Mouse (Mus musculus) CD4-positive, CD25-positive, alpha-beta regulatory T cell, adult 2 months (primary cell): ENCODE results near the gene Atp5k.

Source experiments
- DNase-seq: peaks from one replicate; pipeline ENCODE4 v3.0.0-alpha.2; 2012; ENCODE audit warnings: low read depth, low spot score

The Atp5k gene

DNA sequence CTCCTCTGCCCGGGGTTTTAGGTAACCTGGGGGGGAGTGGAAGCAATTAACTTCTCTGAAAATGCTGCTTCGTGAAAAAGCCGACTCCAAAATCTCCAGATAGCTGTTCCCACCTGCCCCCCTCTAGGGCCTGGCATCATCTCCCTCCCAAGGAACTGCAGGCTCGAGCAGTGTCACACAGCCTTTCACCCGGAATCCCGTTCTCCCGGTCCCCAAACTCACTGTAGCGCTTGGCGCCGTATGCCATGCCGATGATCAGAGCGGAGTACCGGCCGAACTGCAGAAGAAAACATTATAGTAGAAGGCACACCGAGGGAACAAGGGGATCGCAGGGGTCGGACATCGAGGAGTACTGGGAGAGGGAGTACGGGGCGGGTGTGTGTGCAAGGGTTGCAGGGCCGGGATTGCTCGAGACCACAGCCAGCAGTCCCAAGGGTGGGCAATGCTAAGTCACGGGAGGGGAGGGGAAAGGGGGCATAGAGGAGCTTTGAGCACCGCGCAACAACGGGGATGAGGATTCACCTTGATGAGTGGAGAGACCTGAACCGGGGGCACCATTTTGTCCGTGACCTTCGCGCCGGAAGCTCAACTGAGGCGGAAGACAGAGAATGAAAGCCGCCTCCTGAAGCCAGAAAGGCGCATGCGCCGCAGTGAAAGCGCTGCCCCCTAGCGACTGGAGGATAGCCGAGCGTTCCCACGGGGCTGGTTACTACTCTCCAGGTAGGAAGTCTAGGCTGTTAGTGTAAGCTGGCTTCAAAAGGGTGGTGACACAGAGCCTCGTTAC is at the start of gene Atp5k:
Atp5k (minus strand) TSS at position 645 of the 784 bp plus-strand sequence.
- DNase-seq, result peak; percentile 96

DNA sequence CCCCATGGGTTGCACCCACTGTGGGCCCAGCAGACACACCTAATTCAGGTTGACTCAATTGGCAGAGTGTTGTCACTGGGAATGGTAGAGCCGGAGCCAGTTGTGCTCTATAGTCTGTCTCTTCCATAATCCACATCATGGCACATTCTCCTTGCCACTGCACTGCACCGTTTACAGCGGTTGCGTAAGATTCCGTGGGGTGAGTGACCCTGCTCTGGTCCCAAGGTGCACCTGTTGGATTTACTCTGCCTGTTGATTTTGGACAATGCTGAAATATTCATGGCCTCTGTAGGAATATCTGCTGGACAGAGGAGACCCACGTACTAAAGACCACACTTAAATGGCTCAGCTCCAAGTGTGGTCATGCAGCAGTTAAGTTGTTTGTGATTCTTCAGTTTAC is 48.8 kb upstream of the Atp5k start:
- DNase-seq, result no peak

DNA sequence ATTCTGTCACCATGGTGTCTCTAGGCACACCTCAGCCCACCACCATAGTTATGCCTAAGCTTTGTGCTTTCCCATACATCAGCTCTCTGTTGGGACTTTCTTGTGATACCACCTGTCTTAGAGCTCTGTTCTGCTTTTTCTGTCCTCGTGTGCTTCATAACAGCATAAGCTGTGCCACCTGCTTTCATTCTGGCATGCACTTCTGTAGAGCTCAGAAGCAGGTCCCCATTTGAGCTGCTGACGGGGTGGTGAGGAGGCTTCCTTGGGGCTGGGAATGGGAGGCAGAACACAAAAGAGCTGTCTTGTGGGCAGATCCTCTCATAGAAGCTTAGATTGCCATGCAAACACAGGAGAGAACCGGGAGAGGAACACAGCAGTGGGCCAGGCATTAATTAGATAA is 41.7 kb upstream of the Atp5k start:
- no peak for DNase-seq

DNA sequence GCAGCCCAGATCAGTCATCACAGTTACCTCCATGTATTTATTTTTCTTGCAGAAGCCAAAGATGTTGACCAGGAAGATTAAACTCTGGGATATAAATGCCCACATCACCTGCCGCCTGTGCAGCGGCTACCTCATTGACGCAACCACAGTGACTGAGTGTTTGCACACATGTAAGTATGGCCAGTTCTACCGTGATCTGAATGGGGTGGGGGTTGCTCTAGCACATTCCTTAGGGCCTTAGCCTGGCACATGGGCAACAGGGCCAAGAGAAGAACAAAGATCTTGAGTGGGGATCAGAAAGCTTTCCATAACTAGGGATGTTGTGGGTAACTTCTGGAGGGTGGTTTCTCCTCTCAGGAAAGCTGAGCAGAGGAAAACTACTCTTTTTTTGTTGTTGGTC is 39.5 kb upstream of the Atp5k start:
- no peak for DNase-seq

DNA sequence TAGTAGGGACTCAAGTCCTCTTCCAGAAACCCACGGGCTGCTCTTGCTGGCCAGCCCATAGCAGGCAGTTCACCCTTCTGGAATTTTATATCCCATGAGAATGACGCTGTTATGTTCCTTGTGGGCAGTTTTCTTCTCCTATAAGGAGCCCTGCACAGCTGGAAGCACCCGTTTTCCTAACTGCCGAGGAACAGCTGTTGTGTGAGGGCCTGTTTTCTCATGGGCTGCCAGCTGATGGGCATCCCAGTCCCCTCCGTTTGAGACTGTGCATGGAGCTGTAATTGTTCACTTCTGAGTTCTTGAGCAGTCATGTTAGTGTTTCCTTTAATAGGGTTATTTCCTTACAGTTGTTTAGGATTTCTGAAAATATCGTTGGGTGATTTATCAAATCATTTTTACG is 35.4 kb upstream of the Atp5k start:
- no peak for DNase-seq

DNA sequence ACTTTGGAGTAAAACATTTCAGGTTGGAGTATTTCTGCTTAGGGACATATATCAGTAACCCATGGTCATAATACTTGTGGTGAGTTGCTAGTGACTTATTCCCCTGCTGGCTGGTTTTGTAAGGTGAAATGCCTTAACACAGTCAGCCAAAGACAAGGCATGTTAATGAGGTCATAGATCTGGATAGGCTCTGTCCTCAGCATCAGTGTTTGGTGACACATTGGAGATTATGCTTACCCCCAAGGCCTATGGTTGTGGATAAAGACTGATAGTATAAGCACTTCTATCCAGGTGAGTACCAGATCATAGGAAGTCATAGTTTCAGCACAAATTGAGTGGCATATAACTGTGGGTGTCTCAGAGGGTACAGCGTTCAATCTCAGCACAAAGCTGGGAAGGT is 32.4 kb upstream of the Atp5k start:
- no peak for DNase-seq

DNA sequence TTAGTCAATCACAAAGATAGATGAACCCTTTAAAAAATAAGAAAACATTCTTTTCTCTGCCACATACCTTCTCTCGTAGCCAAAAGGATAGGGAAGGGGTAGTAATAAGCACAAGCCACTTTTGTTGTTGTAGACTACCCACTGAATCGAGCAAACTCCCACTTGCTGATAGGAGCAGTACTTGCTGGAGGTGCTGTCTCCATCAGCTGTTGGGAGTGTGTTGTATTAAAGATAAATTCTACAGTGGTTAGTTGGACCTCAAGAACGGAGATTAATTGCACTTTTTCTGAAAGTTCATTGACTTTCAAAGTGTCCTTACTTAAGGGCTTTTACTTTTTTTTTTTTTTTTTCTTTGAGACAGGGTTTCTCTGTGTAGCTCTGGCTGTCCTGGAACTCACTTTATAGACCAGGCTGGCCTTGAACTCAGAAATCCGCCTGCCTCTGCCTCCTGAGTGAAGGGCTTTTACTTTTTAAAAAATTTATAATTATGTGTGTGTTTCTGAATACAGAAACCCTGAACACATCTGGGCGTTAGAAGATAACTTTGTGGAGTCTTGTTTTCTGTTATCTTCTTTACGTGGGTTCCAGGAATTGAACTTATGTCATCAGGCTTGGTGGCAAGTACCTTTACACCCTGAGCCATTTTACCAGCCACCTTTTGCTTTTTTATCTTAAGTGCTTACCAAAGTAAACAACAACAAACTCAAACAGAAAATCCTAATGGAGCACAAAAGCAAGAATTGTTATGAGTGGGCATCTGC is 31.1 kb upstream of the Atp5k start:
- DNase-seq, result no peak

DNA sequence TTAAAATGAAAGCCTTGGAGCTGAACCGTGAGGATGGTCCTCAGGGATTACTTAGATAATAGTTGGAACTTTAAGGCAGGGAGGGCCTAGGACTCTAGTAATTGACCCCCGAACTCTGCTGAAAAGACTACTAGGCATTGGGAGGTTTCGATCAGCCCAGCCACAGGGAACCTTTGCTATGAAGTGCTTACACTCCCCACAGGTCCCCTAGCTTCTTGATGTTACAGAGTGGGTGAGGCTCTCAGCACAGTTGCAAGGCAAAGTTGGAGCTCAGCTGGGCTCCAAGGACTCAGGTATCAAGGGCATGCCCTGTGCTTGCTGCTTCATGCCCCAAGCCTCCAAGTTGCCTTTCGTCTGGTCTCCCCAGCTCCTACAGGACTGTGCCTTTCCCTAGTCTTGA is 28.2 kb upstream of the Atp5k start:
- DNase-seq, result peak; percentile 19

DNA sequence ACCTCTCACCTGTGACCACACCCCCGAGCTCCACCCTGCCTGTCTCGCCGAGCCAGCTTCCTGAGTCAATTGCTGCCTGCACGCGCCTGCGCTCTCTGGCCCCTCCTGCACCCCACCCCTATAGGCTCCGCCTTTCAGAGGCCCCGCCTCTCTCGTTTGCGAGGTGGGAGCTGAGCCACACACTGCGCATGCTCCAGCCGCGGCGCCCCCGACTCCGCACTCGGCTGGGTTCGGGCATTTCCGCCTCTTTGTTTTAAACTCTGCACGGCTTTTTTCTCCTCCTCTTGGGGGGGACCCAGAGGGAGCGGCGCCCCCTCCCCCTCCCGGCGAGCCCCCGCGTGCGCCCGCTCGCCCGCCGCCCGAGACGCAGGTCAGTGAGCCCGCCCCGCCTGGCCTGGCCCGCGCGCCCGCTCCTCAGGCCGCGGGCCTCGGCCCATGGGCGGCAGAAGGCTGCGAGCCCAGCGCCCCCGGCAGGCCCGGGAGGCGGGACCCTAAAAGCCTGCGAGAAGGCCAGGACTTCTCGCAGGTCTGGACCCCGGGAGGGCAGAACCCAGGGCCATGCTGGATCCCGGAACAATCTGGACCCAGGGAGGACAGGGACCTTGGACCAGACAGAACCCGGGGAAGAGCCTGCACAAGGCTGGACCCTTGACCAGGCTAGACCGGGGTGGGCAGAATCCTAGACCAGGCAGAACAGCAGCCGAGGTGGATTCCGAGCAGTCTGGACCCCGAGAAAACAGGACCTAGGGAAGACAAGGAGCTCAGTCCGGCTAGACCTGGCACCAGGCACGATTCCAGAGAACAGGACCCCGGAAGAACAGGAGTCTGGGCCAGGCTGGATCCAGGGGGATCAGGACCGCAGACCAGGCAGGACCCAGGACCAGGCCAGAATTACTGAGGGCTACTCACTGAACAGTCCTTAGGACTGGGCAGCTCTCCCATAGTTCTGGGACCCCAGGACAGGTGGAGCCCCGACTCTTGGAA is 27.1 kb upstream of the Atp5k start, which contains the start of gene Pcgf3:
Pcgf3 (plus strand) TSS at position 151 of the 984 bp plus-strand sequence.
- peak; percentile 98 for DNase-seq

DNA sequence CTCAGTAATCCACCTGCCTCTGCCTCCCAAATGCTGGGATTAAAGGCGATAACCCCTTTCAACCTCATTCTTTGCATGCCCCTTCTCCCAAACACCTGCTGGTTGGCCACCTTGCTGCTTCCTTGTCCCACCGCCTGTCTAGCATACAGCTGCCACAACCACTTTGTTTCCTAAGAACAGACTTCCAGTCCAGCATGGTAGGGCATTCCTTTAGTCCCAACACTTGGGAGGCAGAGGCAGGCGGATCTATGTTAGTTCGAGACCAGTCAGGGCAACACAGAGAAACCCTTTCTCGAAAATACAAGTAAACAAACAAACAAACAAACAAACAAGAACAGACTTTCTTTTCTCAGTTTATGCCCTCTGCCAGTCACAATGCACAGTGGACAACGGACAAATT is 26.2 kb upstream of the Atp5k start:
- DNase-seq, result no peak

DNA sequence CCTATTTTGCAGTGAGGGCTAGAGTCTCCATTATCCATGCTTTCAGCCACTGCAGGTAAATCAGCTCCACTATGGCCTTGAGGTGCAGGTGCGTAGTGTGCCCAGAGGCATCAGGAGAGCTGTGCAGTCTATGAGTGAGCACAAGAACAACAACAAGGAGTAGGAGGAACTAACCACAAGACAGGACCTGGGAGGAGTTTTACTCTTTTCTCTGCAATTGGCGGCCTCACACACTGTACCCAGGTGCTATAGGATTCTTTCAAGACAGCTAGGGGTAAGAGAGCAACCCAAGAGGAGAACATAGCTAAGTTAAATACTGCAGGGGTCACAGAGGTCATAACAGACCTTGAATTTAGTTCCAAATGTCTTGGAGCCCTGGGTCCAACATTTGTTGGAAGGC is 24.5 kb upstream of the Atp5k start:
- no peak for DNase-seq

DNA sequence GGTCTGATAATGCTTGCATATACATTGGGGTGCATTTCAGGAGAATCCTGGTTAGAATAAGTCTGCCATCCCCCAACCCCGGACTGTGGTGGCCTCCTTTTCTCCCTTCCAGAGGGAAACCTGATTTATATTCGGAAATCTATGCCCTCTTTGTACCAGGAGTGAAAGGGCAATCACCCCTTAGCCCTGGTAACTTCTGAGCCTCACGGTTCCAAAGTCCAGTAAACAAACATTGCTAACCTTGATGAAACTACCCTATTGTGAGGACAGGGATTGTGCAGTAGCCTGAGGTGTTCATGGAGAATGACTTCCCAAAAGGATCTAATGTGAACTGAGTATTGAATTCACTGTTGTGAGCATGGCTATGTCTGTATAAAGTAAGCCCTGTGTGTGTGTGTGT is 19.8 kb upstream of the Atp5k start:
- DNase-seq, result no peak

DNA sequence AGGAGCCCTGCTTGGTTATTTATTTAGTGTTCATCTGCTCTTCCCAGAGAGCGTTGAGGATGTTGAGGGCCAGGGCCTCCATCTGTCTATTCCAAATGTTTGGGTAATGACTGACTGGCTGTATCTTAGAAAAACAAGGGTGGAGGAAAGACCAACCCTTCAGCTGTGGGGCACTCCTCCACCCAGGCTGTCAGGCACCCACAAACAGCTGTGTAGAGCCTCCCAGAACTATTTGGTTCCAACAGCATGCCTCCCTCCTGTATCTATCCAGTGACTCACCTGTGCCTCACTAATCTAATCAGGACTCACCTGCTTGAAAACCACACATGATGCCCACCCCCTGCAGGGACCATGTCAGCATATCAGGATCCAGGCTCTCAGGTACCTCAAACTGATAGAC is 18.2 kb upstream of the Atp5k start:
- DNase-seq, result no peak

DNA sequence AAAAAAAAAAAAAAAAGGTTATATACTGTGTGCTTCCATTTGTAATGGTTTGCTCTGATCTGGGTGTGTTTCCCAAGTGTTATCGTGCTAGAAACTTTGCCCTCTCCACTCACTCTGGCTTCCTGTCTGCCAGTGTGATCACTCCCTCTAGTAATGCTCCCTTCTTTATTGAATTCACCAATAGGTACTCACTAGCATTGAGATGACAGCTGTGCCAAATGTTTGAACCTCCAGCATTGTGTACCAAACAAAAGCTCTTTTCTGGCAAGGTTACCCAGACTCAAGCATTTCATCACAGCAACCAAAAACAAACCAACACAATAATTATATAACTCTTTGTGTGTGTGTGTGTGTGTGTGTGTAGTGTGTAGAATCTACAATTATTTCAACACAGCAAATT is 17.4 kb upstream of the Atp5k start:
- no peak for DNase-seq

DNA sequence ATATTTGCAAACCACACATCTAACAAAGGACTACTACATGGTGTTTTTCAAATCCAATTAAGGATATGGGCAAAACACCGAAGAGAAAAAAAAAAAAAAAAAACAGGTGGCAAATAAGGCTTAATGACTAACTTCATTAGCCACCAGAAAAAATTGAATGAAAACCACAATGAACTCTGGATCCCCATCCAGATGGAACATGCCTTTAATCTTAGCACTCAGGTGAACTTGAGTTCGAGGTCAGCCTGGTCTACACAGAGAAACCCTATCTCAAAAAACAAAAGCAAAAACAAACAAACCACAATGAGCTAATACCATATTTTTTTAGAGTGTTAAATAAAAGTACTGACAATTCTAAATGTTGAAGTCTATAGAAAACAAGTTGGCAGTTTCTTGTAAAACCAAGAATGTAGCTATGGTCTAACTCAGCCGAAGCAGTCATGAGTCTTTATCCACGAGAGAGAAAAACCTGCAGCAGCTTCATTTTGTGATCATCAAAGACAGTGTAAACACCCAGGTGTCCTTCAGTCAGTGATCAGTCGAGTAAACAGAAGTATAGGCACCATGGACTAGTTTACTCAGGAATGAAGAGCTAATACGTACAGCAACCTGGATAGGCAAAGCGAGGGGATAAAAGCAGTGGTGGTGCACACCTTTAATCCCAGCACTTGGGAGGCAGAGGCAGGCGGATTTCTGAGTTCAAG is 16.7 kb upstream of the Atp5k start:
- no peak for DNase-seq

DNA sequence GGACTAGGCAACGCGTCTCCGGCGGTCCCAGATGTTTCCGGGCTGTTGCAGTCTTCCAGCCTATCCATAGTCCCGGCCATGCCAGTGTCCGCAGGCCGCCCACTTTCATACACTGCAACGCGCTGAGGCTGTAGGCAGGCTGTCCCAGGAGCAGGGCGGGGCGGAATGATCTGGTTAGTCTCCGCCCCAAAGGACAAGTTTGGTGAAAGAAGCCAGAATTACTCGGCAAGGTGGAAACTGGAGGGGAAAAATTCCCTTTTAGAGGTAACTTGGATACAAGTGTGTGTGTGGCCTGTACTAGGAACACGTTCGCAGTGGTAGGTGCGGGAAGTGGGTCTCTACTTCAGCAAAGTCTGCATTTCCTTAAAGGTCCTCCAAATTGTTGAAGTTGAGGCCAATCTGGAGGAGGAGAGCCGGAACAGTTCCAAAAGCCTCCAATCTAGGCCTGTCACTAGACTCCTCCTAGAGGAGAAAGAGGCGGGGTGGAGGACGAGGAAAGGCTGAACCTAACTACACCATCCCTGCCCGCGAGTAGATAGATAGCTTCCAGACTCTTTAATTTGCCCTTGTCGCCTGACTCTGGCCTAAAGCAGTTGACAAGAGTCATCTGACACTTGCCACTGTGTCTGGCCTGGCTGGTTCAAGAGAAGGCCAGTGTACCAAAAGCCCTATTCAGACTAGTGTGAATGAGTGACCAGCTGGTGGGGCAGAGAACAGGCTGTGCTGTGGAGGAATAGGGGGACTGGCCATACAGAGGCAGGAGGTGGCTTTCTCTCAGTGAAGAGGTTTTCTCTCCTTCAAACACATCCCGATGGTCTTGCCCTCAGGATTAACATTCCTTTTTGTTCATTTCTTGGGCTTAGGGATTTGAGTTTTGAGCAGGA is 14.8 kb upstream of the Atp5k start, which contains the start of gene Mfsd7a:
Mfsd7a (minus strand) TSS at position 107 of the 884 bp plus-strand sequence.
- no peak for DNase-seq

DNA sequence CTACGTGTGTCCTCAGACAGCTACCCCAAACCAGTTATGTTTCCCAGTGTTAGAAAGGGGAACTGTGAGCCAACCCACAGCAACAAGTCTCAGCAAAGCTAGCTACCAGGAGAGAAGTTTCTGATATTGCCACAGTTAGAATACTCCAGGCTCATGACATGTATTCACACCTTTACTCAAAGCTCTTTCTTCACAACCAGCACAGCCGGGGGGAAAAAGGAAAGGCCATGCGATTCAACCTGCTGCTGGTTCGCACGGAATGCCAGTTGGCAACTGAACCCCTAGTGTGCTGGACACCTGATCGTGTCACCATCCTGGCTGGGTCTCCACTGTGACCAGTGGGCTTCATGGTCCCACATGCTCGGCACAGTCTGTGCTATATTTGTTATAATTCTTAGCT is 13.6 kb upstream of the Atp5k start:
- no peak for DNase-seq

DNA sequence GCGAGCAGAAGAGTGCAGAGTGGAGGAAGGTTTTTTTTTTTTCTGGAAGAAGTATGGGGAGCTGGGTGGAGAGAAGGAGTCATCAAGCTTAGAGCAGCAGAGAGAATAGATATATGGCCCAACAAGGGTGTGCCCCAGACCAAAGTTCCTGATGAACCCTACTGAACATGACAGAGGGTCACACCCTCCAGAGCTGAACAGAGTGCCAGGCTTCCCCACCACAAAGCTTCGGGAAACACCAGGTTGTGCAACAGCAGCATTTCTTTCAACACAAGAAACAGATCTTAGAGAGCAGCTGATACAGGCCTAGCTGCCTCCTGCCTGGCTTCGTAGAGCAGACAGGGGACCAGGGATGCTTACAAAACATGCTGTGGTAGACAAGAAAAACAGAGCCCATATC is 12.7 kb upstream of the Atp5k start:
- DNase-seq, result no peak

DNA sequence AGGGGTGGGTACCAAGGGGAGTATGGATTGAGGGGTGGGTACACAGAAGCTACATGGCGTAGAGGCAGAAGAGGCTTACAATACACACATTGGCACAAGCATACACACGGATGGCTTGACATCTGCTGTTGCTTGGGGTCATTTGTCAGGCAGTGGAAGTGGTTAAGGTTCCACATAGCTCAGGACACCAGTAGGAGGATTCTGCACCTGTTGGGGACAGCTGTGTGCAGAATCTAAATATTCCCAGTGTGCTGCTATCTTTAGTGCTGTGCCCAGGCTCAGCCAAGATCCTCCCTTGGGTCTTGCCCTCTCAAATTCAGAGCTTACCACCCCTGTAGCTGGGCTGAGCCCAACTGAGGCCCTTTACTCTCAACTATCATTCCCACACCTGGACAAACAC is 1.9 kb upstream of the Atp5k start:
- DNase-seq, result no peak

DNA sequence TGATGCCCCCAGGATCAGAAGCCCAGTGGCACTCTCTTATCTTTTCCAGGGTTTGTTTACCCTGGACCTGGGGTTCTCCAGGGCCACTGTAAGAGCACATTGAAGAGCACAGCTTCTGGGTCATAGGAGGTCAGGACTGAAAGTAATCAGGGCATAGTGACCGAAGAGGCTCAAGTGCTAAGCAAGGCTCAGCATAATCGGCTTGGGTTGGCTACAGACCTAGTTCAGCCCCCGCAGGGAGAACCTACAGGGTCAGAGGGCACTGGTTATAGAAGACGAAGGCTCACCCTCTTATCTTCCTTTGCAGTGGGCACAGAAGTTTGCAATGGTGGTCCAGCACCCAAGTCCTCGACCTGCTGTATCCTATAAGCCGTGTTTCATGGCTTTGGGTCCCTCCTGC is 3.1 kb downstream of the Atp5k start:
- no peak for DNase-seq
